Mouse (Mus musculus) myocyte (in vitro differentiated cells): ENCODE results near the gene 2310009B15Rik.

Experiments used
- CEBPB ChIP-seq: IDR thresholded peaks from 2 replicates; pipeline ENCODE4 v1.6.1; 2011; ENCODE audit warnings: mild to moderate bottlenecking, moderate library complexity; ENCODE audit not compliant: poor library complexity, insufficient read depth, severe bottlenecking
- E2F4 ChIP-seq: IDR thresholded peaks from one replicate; pipeline ENCODE4 v1.6.1; 2011; ENCODE audit warnings: mild to moderate bottlenecking, control low read depth, moderate library complexity; ENCODE audit not compliant: insufficient read depth
- MAX ChIP-seq: IDR thresholded peaks from one replicate; pipeline ENCODE4 v1.6.1; 2011; ENCODE audit warnings: low read depth, mild to moderate bottlenecking, control low read depth
- MYOD1 ChIP-seq, 3 experiments: IDR thresholded peaks; one replicate each; pipeline ENCODE4 v1.6.1; 2011; ENCODE audit warnings: control low read depth in 2 of 3, low read depth in 2 of 3, mild to moderate bottlenecking in 2 of 3, moderate library complexity in 1 of 3; ENCODE audit not compliant: insufficient read length in 2 of 3, control insufficient read depth in 1 of 3
- MYOG ChIP-seq, 3 experiments: IDR thresholded peaks; one replicate each; pipeline ENCODE4 v1.6.1; 2011; ENCODE audit warnings: control low read depth in 2 of 3, low read depth in 2 of 3, mild to moderate bottlenecking in 2 of 3; ENCODE audit not compliant: insufficient read length in 2 of 3, control insufficient read depth in 1 of 3, insufficient read depth in 1 of 3
- POLR2A ChIP-seq: IDR thresholded peaks from one replicate; pipeline ENCODE4 v1.6.1; 2011; ENCODE audit warnings: low read depth, mild to moderate bottlenecking, control low read depth, moderate library complexity; ENCODE audit not compliant: insufficient read length
- POLR2AphosphoS2 ChIP-seq: IDR thresholded peaks from one replicate; pipeline ENCODE4 v1.6.1; 2011; ENCODE audit warnings: low read depth, control low read depth; ENCODE audit not compliant: insufficient read length
- REST ChIP-seq: IDR thresholded peaks from one replicate; pipeline ENCODE4 v1.6.1; 2011; ENCODE audit warnings: mild to moderate bottlenecking, control low read depth, moderate library complexity; ENCODE audit not compliant: insufficient read depth, insufficient read length
- USF1 ChIP-seq: IDR thresholded peaks from one replicate; pipeline ENCODE4 v1.6.1; 2011; ENCODE audit warnings: low read depth, mild to moderate bottlenecking, control low read depth, moderate library complexity

GRCm38 (mm10) chr1:138850823-138851222 lies 5.8 kb downstream of the 2310009B15Rik start:
- TF ChIP-seq MYOG (IDR thresholded peaks at IDR 0.05; ENCODE audit: control insufficient read depth in 1 of 3, insufficient read depth in 1 of 3, insufficient read length in 2 of 3, low read depth in 2 of 3): no peak
- no peak for TF ChIP-seq POLR2A
- TF ChIP-seq MYOD1 (IDR thresholded peaks at IDR 0.05; ENCODE audit: control insufficient read depth in 1 of 3, insufficient read length in 2 of 3, low read depth in 2 of 3): no peak
- no peak for TF ChIP-seq REST
- TF ChIP-seq MAX: no peak
- no peak for TF ChIP-seq USF1
- no peak for TF ChIP-seq E2F4
- TF ChIP-seq POLR2AphosphoS2: no peak
- TF ChIP-seq CEBPB: no peak
